Mouse (Mus musculus): ENCODE measurements around the gene Tusc2. TPM values are rescaled to one million over a fixed set of nuclear protein-coding genes. Genes with fewer than 3 reads are reported as not detected.
A peak's percentile ranks its signal among the peaks of the same experiment; 100 is the strongest.
"Not testable (repeated sequence)": the region's sequence is repeated elsewhere in the genome, so short reads cannot be mapped to it uniquely, and the experiment has no call there.

The Tusc2 gene
- total RNA-seq, 2 experiments from 2014 or later: 65.4 to 66.9 TPM

DNA sequence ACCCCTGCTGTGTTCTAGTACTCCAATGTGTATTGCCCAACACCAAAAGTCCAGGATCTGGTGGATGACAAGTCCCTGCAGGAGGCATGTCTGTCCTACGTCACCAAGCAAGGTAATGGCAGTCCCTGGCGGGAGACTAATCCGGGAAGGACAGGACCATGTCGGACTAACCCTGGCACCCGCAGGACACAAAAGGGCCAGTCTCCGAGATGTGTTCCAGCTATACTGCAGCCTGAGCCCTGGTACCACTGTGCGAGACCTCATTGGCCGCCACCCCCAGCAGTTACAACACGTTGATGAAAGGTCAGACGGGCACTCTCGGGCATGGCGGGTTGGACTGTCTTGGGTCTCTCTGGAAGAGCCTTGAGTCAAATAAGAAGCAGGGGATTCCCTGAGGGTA lies 18.3 kb upstream of the Tusc2 start:
- no peak for DNase-seq
- intact Hi-C loops (cut with DNase I): no loop called here

DNA sequence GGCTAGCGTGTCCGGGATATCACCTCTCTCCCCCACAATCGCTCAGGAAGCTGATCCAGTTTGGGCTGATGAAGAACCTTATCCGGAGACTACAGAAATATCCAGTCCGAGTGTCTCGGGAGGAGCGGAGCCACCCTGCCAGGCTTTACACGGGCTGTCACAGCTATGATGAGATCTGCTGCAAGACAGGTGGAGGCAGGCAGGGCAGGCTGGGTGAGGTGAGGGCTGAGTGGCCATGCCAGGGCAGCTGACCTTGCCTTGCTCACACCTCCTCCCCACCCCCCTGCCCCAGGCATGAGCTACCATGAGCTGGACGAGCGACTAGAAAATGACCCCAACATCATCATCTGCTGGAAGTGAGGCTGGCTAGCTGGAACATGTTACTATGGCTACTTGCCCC lies 17.9 kb upstream of the Tusc2 start:
- no peak for DNase-seq
- intact Hi-C loops (cut with DNase I): no loop called here

GRCm38 (mm10) chr9:107545602-107546001 lies 17.5 kb upstream of the Tusc2 start:
- intact Hi-C loops (cut with DNase I): no loop called here
- peak; percentile 78 for DNase-seq

DNA sequence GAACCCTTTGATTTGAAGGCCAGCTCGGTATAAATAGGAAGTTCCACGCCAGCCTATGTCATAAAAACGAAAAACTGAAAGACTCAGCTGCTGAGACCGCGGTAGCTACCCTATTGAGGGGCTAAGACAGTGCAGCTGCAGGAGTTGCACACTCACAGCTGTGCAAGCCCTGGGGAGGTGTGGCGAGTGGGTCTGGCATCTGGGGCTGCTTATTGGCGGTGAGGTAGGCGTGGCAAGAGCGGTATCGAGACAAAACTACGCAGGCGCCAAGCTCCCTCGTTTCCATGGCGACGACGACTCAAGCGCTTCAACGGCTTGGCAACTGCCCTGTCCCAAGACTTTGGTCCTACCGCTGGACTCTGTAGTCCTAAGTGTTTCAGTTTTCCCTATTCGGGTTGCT lies 16.0 kb upstream of the Tusc2 start, which contains the start of gene Zmynd10:
Gene Zmynd10 (plus strand): TSS at position 273 of the 400 bp plus-strand sequence.
- peak; percentile 85 for DNase-seq
- intact Hi-C loops (cut with DNase I): no loop called here

DNA sequence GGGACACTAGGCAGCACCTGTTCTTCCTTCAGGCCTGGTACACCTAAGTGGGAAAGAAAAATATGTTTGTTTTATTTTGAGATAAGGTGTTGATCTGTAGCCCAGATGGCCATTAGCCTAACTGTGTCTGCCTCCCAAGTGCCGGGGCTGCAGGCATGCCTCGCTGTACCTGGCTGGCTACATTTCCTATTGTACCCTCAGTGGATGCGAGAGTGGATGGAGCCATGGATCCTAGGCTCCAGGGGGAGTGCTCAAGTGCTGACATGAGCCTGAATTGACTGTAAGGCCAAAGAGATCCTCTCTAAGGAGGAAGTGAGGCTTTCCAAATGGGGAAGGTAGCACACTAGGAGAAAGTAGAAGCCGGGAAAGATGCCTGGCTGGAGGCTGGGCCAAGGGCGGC lies 15.1 kb upstream of the Tusc2 start:
- intact Hi-C loops (cut with DNase I): no loop called here
- no peak for DNase-seq

DNA sequence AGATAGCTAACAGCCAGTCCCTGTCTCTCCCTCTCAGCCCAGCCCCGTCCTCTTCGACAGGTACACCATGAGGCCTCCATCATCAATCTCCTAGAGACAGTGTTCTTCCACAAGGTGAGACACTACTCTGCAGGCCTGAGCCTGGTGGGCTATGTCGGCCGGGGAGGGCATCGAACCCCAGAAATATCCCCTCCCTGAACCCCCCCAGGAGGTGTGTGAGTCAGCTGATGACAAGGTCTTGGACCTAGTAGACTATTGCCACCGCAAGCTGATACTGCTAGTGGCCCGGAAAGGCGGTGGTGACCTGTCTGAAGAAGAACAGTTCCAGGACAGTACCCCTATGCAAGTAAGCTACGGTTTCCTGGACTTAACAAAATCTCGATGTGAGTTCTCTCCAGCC lies 14.2 kb upstream of the Tusc2 start:
- DNase-seq: no peak
- intact Hi-C loops (cut with DNase I): no loop called here

DNA sequence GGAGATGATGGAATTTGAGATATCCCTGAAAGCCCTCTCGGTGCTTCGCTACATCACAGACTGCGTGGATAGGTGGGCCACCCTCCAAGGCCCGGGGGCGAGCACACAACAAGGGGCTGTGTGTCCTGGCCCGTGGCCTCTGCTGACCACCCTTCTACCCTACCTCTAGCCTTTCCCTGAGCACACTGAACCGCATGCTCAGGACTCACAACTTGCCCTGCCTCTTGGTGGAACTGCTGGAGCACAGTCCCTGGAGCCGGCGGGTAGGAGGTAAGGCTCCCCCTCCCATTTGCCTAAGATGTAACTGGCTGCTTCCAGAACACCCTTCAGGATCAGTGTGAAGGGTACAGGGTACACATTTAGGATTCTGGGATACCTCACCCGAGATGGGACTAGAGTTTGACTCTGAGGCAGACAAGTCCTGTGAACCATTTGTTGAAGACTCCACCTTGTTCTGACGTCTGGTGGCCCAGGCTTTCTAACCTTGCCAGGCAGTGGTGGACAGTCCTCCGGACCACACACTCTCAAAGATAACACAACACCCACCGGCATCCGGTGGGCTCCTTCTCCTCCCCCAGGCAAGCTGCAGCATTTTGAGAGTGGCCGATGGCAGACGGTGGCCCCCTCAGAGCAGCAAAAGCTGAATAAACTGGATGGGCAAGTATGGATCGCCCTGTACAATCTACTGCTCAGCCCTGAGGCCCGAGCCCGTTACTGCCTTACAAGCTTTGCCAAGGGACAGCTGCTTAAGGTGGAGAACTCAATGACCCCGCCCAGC lies 13.6 kb upstream of the Tusc2 start:
- intact Hi-C loops (cut with DNase I): no loop called here
- no peak for DNase-seq

- intact Hi-C loops (cut with DNase I): no loop called here
- DNase-seq: no peak
Measured at GRCm38 (mm10) chr9:107550491-107551116, 12.5 kb upstream of the Tusc2 start.

- DNase-seq: no peak
- intact Hi-C loops (cut with DNase I): no loop called here
Measured at GRCm38 (mm10) chr9:107551117-107551889, 11.8 kb upstream of the Tusc2 start, which contains the start of gene Rassf1. Rassf1 (plus strand) TSS chr9:107551555.

GRCm38 (mm10) chr9:107551890-107552355 lies 11.1 kb upstream of the Tusc2 start:
- intact Hi-C loops (cut with DNase I): no loop called here
- no peak for DNase-seq

DNA sequence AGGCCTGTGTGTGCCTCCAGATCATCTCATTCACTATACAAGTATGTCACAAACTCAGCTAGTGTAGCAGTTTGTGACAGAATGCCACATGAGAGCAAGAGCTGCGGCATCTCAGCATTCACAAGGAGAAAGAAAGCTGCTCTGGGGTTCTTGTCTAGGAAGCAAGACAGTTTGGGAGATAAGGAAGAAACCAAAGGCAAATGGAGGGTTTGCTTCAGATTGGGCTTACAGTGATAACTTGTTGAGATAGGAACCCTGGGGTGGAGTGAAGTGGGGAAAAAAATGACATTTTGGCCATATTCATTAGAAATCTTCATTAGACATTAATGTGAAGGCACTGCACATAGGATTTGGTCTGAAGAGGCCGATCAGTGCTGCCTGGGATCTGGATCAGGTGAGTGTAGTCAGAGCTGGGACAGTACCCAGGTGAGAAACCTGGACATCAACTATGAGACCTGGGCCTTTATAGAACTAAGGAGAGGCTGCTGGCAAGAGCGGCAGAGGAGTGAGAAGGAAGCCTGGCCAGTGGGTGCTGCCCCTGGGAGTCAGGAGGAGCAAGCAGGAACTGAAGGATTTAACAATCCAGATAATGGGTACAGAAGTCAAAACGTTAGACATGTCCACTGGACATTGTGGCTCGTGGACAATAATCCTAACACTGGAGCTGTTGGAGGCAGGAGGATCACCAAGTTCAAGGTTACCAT lies 10.2 kb upstream of the Tusc2 start:
- intact Hi-C loops (cut with DNase I): no loop called here
- no peak for DNase-seq

GRCm38 (mm10) chr9:107553541-107554318 lies 9.3 kb upstream of the Tusc2 start:
- intact Hi-C loops (cut with DNase I): no loop called here
- DNase-seq: peak; percentile 38

DNA sequence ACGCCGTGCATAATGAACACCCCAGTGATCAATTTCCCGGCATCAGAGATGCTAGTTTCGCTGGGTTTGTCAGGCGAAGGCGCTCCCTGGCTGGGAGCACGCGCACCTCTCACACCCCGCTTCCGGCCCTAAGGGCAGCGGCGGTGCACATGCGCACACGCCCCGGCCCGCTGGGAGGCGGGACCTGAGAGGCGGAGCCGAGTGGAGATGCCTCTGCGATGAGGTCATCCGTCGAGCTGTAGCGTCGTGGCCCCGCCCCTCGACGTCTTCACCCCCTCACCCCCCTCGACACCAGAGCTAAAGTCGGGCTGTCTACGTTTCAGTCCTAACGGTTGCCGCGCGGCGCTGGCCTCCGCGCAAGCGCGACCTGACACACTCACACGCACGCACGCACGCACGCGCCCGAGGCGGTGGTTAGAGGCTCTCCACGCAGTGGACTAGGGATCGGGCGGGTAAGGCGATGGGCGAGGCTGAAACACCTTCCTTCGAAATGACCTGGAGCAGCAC lies 8.7 kb upstream of the Tusc2 start:
- intact Hi-C loops (cut with DNase I): no loop called here
- peak; percentile 98 for DNase-seq

GRCm38 (mm10) chr9:107555031-107555457 lies 8.0 kb upstream of the Tusc2 start:
- DNase-seq: peak; percentile 45
- intact Hi-C loops (cut with DNase I): no loop called here

DNA sequence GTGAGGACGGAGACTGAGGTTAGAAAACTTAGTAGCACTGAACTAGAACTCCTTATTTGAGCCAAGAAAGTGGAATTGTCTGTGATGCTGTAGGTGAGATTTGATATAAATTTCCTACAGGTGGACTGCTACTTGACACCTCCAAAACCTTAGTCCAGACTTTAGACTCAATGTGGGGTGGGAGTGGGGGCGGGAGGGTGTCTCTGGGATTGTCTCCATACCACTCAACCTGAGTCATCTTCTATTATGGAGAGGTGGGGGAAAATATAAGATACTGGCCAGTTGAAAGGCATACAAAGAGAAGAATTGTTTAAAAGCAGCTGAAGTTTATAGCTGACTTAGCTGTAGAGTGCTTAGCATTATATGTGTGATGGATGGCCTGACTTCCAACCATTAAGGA lies 7.4 kb upstream of the Tusc2 start:
- DNase-seq: no peak
- intact Hi-C loops (cut with DNase I): no loop called here

GRCm38 (mm10) chr9:107556346-107556745 lies 6.7 kb upstream of the Tusc2 start:
- intact Hi-C loops (cut with DNase I): no loop called here
- DNase-seq: no peak

DNA sequence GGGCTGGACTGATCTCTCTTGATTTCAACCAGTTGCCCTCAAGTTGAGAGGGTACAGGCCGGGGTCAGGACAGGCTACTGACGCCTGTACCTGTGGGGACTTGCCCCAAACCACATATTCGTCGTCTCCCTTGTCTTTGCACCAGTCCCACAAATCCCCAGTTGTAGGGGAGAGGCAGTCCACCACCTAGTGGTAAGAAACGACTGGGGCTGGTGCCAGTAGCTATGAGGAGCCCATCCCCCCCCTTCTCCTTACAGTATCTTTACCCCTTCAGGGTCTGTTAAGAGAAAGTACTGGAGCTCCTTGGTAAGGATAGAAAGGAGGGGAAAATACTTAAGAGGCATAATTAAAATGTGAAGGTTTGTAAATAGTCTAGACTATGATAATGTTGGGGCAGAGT lies 2.5 kb downstream of the Tusc2 start:
- DNase-seq; intact Hi-C loops (cut with DNase I): not testable (repeated sequence)

DNA sequence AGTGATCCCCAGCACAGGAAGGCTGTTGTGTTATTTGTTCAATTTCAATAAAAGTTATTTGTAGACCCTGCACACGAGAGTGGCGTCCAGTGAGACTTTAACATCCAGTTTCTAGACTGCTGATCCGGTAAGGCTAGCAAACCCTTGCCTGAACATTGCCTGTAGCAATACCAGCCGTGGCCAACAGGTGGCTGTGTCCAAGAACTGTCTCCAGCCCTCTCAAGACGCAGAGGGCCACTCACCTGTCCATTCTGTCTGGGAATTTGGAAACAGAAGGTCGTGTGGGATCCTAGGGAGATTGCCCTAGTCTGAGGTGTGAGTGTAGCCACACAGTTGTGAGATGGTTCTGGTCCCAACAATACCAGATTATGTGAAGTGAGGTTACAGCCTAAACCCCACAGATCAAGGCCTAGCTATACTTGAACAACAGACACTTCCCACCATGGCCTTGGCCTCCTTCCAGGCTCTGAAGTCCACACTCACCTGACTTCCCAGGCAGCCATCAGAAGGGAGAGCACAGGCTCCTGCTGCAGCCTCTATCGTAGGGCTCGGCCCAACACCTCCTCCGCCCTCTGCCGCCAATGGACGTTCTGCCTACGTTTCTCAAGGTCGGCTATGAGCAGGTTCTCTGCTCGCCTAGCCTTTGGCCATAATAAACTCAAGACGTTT lies 3.1 kb downstream of the Tusc2 start:
- DNase-seq: peak; percentile 79
- intact Hi-C loops (cut with DNase I): no loop called here

GRCm38 (mm10) chr9:107566855-107567254 lies 3.8 kb downstream of the Tusc2 start:
- no peak for DNase-seq
- intact Hi-C loops (cut with DNase I): no loop called here

Measured in left cerebral cortex, postnatal 4 days (tissue).